Mouse (Mus musculus) thymus, postnatal 14 days (tissue): Measurements from ENCODE around the gene Zfp964.
A peak's percentile ranks its signal among the peaks of the same experiment; 100 is the strongest.
"Not testable (repeated sequence)": the region's sequence is repeated elsewhere in the genome, so short reads cannot be mapped to it uniquely, and the experiment has no call there.

Source experiments
- DNase-seq: peaks from one replicate; pipeline ENCODE4 v3.0.0; 2021

Zfp964 gene

DNA sequence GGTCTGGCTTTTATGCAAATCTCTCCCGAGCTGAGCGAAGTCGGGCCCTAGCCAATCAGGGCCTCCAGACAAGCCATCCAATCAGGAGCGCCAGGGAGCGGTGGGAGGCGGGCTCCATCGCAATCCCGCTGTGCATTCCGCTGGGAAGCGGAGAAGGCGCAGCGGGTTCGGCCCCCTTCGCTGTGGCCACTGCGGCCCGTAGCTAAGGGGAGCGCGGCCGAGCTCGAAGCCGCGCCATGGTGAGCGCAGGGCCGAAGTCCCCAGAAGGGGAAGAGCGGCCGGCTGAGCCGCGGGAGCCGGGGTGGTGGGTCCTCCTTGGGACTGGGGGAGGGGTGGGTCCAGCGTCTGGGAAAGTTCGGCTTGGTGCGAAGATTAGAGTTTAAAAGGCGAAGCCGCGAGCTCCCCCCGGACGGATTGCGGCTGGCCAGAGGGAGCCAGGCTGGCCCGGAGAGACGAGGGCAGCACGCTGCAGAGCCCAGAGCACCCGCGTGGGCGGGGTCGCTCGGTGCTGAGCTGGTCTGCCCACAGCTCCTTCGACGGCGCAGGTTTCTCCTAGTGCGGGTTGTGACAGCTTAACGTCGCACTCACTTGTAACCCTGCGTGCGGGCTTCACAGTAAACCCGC is at the start of gene Zfp964:
TSS of gene Zfp964 (plus strand) at position 122 of the 624 bp plus-strand sequence.
- DNase-seq: peak; percentile 85

DNA sequence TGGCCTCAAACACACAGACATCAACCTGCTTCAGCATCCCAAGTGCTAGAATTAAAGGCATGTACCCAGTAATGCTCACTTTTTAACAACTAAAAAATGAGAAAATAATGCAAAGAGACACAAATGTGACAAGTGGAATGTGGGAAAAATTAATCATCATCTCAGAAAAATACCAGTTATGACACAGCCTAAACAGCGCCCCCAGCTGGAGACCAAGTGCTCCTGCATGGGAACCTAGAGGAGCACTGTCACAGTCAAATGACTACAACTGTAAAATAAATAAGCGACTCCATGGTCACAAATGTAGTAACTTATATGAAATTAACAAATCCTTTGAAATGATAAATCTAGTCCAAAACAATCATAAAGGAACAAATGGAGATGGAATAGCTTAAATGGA is 39.6 kb upstream of the Zfp964 start:
- no peak for DNase-seq

DNA sequence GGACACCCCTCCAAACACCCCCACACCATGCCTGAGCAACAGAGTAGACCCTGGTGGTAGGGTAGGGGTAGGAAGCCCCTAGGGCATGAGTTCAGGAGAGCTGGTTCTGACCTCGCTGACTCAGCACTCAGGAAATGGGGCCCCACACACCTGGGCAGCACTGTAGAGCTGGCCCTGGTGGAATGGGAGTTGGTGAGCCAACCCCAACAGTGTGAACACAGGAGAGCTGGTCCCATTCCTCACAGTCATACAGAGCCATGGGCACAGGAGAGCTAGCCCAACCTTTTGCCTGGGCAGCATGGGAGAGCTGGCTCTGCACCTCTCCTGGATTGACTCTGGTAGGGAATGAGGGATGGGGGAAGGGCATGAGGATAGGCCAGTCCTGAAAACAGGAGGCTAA is 36.2 kb upstream of the Zfp964 start:
- no peak for DNase-seq

DNA sequence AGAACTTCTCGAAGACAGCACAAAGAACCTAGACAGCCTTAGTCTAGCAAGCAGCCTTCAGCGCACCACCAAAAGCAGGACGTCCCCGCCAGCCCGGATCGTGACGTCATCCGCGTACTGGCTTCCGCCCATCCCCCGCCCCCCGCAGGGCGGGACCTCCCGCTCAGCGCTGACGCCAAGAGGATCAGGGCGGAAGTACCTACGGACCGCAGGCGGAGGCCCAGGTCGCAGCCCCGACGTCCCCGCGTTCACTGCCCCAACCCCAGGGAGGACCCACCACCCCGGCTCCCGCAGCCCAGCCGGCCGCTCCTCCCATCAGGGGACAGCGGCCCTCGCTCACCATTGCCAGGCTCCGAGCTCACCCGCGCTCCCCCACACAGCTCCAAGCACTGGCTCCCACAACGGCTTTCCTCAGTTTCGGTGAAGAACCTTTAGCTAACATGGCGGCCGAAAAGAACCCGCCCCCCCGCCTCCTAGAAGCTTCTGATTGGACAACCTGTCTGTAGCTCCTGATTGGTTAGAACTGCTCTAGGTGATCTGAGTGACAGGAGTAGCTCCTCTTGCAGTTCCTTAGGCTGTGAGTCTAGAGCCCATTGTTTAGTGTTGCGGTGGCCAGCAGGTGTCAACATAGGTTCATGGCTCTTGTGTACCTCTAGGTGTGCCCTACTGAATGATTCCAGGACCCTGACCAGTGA is 29.0 kb upstream of the Zfp964 start, which contains the start of gene Zfp868:
TSS of gene Zfp868 (minus strand) at position 454 of the 695 bp plus-strand sequence.
- peak; percentile 100 for DNase-seq

DNA sequence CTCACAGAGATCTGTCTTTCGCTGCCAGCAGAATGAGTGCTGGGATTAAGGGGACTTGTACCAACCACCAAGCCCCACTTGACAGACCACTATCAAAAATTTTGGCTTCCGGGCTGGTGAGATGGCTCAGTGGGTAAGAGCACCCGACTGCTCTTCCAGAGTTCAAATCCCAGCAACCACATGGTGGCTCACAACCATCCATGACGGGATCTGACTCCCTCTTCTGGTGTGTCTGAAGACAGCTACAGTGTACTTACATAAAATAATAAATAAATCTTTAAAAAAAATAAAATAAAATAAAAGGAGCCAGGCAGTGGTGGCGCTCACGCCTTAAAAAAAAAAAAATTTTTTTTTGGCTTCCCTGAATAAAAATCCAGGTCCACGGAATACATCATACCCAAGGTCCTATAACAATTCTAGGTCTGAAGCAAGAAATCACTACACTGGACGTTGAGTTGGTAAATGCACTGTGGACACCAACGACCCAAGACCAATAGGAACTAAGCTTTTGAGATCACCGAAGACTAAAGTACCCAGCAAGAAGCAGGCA is 396 bp upstream of the Zfp964 start:
- DNase-seq: no peak

DNA sequence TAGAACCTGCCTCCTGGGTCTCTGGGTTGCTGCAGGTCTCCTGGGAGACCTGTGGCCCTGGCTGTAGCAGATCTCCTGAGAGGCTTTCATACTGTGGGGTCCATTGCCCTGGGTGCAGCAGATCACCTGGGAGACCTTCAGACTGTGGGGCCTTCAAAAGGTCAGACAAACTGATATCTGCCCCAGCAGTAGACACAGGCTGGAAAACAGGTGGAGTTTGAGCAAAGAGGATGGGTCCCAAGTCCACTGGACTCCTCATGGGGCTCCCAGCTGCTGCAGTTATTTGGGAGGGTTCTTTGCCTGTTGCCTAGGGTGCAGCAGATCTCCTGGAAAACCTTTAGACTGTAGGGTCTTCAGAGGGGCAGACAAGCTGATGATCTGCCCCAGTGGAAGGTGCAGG is 7.0 kb downstream of the Zfp964 start:
- no peak for DNase-seq

DNA sequence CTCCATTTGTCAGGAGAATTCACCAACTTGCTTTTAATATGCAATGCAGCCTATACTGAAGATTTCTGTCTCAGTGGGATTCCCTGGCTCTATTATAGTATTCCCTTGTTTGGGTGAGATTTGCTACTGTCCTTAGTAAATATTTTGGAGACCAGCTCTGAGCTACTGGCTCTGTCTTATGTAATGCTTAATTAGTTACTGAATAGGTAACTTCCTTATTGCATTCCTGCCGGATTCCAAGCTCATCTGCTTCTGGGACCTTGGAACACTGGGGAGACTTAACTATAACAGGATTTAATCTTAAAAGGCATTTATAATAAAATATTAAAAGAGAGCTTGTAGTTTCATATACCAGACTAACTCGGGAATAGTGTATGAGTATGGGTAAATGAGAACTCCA is 10.8 kb downstream of the Zfp964 start:
- DNase-seq: not testable (repeated sequence)

DNA sequence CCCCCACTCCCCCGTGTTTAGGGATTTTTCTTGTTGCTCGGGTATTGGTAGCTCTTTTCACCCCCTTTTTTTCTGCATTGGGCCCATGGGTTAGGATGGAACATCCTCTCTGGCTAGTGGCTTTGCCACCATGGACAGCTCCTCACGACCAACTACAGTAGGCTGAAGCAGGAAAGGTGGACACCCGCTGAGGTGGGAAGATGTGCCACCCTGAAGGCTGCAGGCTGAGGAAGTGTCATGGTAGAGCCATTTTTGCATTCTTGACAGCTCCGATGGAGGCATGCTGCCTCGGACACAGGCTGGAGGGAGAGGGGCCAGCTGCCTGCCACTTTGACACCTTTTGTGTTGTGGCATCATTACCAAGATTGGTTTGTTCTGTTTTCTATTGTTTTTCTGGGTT is 47.5 kb downstream of the Zfp964 start:
- peak; percentile 17 for DNase-seq

DNA sequence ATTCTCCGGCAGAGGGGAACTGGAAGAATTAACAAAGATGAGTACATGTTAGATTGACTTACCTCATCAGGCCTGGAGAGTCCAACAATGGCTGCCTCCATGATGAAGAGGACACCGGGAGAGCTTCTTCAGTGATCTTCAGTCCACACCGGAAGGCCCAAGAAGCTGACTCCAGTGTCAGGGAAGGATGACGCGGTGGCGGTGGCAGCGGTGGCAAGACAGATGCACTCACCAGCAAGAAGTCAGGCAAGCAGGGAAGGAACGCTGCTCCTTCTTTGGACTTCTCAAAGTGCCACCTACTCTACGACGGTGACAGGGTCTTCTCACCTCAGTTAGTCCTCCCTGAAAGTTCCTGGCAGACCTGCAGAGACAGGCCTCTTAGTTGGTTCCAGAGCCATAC is 56.3 kb downstream of the Zfp964 start, which contains the start of gene Zfp869:
TSS of gene Zfp869 (minus strand) at position 101 of the 400 bp plus-strand sequence.
- not testable (repeated sequence) for DNase-seq

DNA sequence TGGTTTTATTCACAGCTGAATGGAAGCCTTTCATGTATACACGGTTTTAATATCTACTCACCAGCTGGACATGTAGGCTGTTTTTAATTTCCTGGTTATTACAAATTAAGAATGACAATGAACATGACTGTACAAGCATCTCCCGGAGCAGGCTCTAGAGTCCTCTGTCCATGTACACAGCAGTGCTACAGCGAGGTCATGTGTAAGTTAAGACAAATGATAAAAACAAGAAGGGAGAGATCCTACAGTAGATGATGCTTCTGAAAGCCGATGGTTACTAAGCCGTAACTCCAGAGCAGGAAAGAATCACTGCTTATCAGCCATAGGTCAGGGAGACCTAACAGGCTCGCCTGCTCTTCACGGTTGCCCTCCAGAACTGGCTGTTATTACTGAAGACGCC is 59.2 kb downstream of the Zfp964 start:
- no peak for DNase-seq

DNA sequence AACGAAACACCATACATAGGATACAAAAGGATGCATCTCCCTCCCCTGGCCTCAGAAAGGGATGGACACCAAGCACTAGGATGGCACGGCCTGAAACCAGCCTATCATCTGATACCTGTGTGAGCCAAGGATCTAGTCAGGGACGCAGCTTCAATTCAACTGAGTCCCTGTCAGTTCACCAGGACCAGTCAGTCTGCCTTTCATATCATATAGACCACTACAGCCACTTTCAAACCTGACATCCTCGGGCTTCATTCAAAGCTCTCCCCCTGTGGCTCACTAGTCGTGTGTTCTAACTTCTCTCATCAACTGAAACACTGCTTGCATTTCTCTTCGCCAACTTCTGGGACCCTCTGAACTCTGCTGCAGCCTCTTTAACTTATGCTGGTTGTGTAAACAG is 61.1 kb downstream of the Zfp964 start:
- no peak for DNase-seq
